Mouse (Mus musculus): Measurements from ENCODE around the gene Zfp646. TPM values are rescaled to one million over a fixed set of nuclear protein-coding genes. Genes with fewer than 3 reads are reported as not detected.

The Zfp646 gene
- 65.1 TPM for polyA plus RNA-seq (2017; shearing (Covaris generic))

GRCm38 (mm10) chr7:127876041-127876466 is at the start of gene Zfp646:
Zfp646 (plus strand) TSS chr7:127876221.

GRCm38 (mm10) chr7:127876467-127877348 is 687 bp downstream of the Zfp646 start, which contains the start of gene Zfp668:
Zfp668 (minus strand) TSS chr7:127876828.

GRCm38 (mm10) chr7:127890798-127891197 is 14.8 kb downstream of the Zfp646 start, which contains the start of gene Prss53:
Prss53 (minus strand) TSS chr7:127890970.

GRCm38 (mm10) chr7:127895442-127895841 is 19.4 kb downstream of the Zfp646 start, which contains the start of the genes Gm21974 and Vkorc1:
Gm21974 (minus strand) TSS chr7:127895454.
Vkorc1 (minus strand) TSS chr7:127895617.

GRCm38 (mm10) chr7:127903971-127904796 is 28.2 kb downstream of the Zfp646 start, which contains the start of gene Bckdk:
Bckdk (plus strand) TSS chr7:127904082.

GRCm38 (mm10) chr7:127912190-127912871 is 36.3 kb downstream of the Zfp646 start, which contains the start of gene Kat8:
Kat8 (plus strand) TSS chr7:127912516.

GRCm38 (mm10) chr7:127929923-127930322 is 53.9 kb downstream of the Zfp646 start, which contains the start of gene Prss8:
Prss8 (minus strand) TSS chr7:127930104.

Other genes starting within 250 kb of the Zfp646 start
- gene Bcl7c, start 167.3 kb upstream of the Zfp646 start, polyA plus RNA-seq (2017; shearing (Covaris generic)), result 20.6 TPM
- gene Ctf1, start 163.5 kb upstream of the Zfp646 start, polyA plus RNA-seq (2017; shearing (Covaris generic)), result not detected
- gene Ctf2, start 144.1 kb upstream of the Zfp646 start, polyA plus RNA-seq (2017; shearing (Covaris generic)), result not detected
- 0.89 TPM for gene Fbxl19, start 131.7 kb upstream of the Zfp646 start, polyA plus RNA-seq (2017; shearing (Covaris generic))
- gene Orai3, start 106.4 kb upstream of the Zfp646 start, polyA plus RNA-seq (2017; shearing (Covaris generic)), result 32.8 TPM
- gene Setd1a, start 99.6 kb upstream of the Zfp646 start, polyA plus RNA-seq (2017; shearing (Covaris generic)), result 1.5 TPM
- gene Gm49388, start 90.6 kb upstream of the Zfp646 start, polyA plus RNA-seq (2017; shearing (Covaris generic)), result not detected
- gene Hsd3b7, start 75.6 kb upstream of the Zfp646 start, polyA plus RNA-seq (2017; shearing (Covaris generic)), result 4.9 TPM
- 168 TPM for gene Stx4a, start 51.9 kb upstream of the Zfp646 start, polyA plus RNA-seq (2017; shearing (Covaris generic))
- not detected for gene Stx1b, start 51.7 kb upstream of the Zfp646 start, polyA plus RNA-seq (2017; shearing (Covaris generic))
- 21.6 TPM for gene Zfp668, start 607 bp downstream of the Zfp646 start, polyA plus RNA-seq (2017; shearing (Covaris generic))
- gene Prss53, start 14.7 kb downstream of the Zfp646 start, polyA plus RNA-seq (2017; shearing (Covaris generic)), result 0.81 TPM
- gene Gm21974, start 19.2 kb downstream of the Zfp646 start, polyA plus RNA-seq (2017; shearing (Covaris generic)), result not detected
- 54.2 TPM for gene Vkorc1, start 19.4 kb downstream of the Zfp646 start, polyA plus RNA-seq (2017; shearing (Covaris generic))
- 52.5 TPM for gene Bckdk, start 27.9 kb downstream of the Zfp646 start, polyA plus RNA-seq (2017; shearing (Covaris generic))
- gene Kat8, start 36.3 kb downstream of the Zfp646 start, polyA plus RNA-seq (2017; shearing (Covaris generic)), result 51.7 TPM
- gene Prss8, start 53.9 kb downstream of the Zfp646 start, polyA plus RNA-seq (2017; shearing (Covaris generic)), result not detected
- gene Prss36, start 70.5 kb downstream of the Zfp646 start, polyA plus RNA-seq (2017; shearing (Covaris generic)), result 5.0 TPM
- gene Fus, start 91.2 kb downstream of the Zfp646 start, polyA plus RNA-seq (2017; shearing (Covaris generic)), result 135 TPM
- 339 TPM for gene Pycard, start 117.6 kb downstream of the Zfp646 start, polyA plus RNA-seq (2017; shearing (Covaris generic))
- not detected for gene Trim72, start 127.7 kb downstream of the Zfp646 start, polyA plus RNA-seq (2017; shearing (Covaris generic))
- 1.3 TPM for gene Itgam, start 186.4 kb downstream of the Zfp646 start, polyA plus RNA-seq (2017; shearing (Covaris generic))
- not detected for gene Gm49368, start 186.5 kb downstream of the Zfp646 start, polyA plus RNA-seq (2017; shearing (Covaris generic))